Mouse (Mus musculus): ENCODE measurements at regions not wholly inside any gene's neighbourhood (a gene's known extent, or its start where the extent isn't known, plus 50 kb on each side); places are given as distances from the start of the nearest gene placed in this dataset.

DNA sequence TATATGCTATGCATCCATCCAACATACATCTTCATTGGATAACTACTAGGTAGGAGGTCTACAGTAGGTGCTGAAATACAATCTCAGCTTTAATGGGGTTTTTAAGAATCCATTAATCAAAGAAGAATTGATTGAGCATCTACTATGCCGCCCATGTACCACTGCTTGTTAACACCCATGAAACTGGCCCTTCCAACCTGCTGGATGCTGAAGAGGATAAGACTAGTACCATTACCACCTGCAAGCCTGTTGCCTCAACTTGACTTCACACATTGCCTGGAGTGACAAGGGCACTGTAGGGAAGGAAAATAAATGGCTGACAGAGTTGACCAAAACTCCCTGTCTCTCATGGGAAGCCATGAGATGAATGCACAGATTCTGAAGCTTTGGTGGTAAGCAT, 71.4 kb upstream of the Klf9 start:
- Histone ChIP-seq H3K27me3 (ENCODE audit: control insufficient read depth, insufficient read depth, low read length, poor library complexity, severe bottlenecking) (no peaks in the 10 kb centered on the region), H3K36me3 (ENCODE audit: control insufficient read depth, insufficient read depth, low read length, poor library complexity, severe bottlenecking) (no peaks in the 10 kb centered on the region)
- DNase-seq (ENCODE audit: low read depth, low spot score): no peak

DNA sequence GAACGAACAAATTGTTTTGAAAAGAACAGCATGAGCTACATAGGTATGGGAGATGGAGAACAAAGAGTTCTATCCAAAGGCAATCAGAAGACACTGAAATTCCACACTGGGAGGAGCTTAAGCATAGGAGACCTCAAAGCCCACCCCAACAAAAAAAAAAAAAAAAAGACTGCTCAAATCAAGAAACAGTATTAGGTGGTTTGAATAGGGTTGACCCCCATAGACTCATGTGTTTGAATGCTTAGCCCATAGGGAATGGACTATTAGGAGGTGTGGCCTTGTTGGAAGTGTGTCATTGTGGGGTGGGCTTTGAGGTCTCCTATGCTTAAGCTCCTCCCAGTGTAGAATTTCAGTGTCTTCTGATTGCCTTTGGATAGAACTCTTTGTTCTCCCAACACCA, 70.0 kb upstream of the Klf9 start:
- Histone ChIP-seq H3K27me3 (ENCODE audit: control insufficient read depth, insufficient read depth, low read length, poor library complexity, severe bottlenecking) (no peaks in the 10 kb centered on the region), H3K36me3 (ENCODE audit: control insufficient read depth, insufficient read depth, low read length, poor library complexity, severe bottlenecking) (no peaks in the 10 kb centered on the region)
- DNase-seq (ENCODE audit: low read depth, low spot score): no peak

DNA sequence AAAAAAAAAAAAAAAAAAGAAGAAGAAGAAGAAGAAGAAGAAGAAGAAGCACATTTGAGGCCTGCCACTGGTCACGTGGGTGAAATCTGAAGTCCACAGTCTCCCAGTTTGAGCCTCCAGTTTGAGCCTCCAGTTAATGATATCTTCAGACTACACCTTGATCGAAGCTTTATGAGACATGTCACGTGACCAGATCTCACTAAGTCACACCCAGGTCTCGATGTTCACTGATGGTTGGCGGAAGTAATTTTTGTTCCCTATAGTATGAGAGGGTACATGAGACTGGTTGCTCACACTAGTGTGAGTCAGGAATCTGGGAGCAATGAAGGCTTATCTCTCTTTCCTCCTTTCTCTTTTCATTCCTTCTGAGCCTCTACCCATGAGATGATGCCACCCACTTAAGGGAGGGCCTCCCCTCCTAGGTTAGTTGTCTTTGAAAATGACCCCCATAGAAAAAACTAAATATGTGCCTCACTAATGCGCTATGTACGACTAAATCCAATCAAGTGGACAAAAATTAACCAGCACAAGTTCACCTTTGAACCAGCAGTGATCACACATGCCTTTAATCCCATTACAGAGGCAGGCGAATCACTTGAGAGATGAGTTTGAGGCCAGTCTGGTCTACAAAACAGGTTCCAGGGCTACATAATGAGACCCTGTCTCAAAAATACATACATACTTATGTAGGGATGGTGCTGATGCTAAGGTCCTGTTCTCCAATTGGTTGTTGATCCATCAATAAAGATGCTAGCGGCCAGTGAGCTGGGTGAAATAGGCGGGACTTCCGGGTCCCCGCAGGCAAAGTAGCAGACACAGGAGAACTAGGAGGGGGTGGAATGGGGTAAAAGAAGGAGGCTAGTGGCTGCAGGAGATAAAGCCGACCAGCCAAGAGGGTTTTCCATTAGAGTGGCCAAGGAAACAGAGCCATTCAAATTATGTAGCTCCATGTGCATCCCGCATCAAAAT, 66.1 kb upstream of the Klf9 start:
- no peaks in the 10 kb centered on the region for H3K36me3 ChIP-seq (ENCODE audit: control insufficient read depth, insufficient read depth, low read length, poor library complexity, severe bottlenecking)
- DNase-seq (ENCODE audit: low read depth, low spot score): no peak

DNA sequence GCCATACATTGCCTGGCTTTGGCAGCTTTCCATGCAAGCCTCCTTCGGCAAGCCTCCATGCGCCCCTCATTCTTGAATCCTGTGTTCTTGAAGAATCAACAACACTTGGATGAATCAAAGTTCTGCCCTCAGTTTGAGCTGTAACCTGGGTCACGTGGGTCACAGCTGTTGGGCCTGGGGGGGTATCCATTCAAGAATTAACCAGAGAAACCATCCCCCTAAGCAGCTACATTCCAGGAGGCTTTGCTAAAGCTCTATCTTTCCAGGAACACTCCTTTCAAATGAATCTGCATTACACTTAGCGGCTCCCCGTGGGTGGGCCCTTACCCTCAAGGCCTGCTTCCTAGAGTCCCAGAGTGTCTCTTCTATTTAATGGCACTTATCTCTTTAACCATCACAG, 65.2 kb upstream of the Klf9 start:
- H3K36me3 ChIP-seq (ENCODE audit: control insufficient read depth, insufficient read depth, low read length, poor library complexity, severe bottlenecking): no peaks in the 10 kb centered on the region
- no peak for DNase-seq (ENCODE audit: low read depth, low spot score)
- no peaks in the 10 kb centered on the region for H3K27me3 ChIP-seq (ENCODE audit: control insufficient read depth, insufficient read depth, low read length, poor library complexity, severe bottlenecking)

More for the DNA sequence above, 66.1 kb upstream of the Klf9 start:
- H3K27me3 ChIP-seq (ENCODE audit: control insufficient read depth, insufficient read depth, low read length, poor library complexity, severe bottlenecking): no peaks in the 10 kb centered on the region

DNA sequence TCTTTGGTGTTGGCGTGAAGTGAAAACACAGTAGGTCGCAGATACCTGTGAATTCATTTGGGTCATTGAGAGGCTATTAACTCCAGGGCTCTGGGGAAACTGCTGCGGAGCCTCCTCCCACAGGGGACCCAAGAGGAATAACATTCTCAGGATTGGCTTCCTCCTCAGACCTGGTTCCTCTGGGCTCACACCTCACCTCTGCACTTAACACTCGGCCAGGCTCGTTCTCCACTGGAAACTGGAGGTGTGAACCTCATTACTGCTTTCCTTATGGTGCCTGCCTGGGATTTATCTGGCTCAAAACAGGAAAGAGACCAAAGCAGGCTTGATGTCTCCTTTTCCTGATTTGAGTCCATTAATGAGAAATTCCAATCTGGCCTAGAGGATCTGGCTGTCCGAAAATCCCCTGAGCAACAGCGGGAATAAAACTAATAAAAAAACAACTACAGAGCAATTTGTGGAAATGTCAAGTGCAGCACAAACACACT, 55.8 kb upstream of the Klf9 start:
- Histone ChIP-seq H3K27me3 (ENCODE audit: control insufficient read depth, insufficient read depth, low read length, poor library complexity, severe bottlenecking) (no peaks in the 10 kb centered on the region), H3K36me3 (ENCODE audit: control insufficient read depth, insufficient read depth, low read length, poor library complexity, severe bottlenecking) (no peaks in the 10 kb centered on the region)
- no peak for DNase-seq (ENCODE audit: low read depth, low spot score)

DNA sequence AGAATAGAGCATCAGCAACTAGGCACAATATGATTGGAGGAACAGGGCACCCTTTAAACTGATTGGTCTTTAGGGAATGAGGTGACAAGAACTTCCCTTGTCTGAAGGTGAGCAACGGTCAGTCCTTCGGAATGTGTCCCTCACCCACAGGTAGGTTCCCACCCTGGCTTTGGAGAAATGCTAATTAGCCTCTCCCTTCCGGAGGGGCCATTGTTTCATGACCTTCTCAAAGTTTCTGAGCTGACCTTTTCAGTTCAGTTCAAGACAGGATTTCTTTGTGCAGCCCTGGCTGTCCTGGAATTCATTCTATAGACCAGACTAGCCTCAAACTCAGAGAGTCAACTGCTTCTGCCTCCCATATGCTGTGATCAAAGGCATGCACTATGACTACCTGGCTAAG, 53.5 kb upstream of the Klf9 start:
- Histone ChIP-seq H3K27me3 (ENCODE audit: control insufficient read depth, insufficient read depth, low read length, poor library complexity, severe bottlenecking) (no peaks in the 10 kb centered on the region), H3K36me3 (ENCODE audit: control insufficient read depth, insufficient read depth, low read length, poor library complexity, severe bottlenecking) (no peaks in the 10 kb centered on the region)
- no peak for DNase-seq (ENCODE audit: low read depth, low spot score)

DNA sequence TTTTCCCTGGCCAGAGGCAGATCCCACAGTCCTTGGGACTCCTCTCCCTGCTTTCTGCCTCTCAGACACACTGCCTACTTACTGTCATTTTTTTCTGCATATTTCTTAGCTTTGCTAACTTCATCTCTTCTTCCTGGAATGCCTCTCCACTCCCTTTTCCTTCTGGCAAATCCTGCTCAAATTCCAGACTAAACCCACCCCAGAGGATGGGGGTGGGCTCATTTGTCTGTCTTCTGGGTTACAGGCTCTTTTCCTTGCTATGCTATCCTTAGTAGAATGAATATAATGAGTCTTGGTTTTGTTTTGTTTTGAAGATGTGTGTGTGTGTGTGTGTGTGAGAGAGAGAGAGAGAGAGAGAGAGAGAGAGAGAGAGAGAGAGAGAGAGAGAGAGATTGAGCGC, 51.9 kb upstream of the Klf9 start:
- no peak for DNase-seq (ENCODE audit: low read depth, low spot score)
- Histone ChIP-seq H3K36me3 (ENCODE audit: control insufficient read depth, insufficient read depth, low read length, poor library complexity, severe bottlenecking) (no peaks in the 10 kb centered on the region), H3K27me3 (ENCODE audit: control insufficient read depth, insufficient read depth, low read length, poor library complexity, severe bottlenecking) (no peaks in the 10 kb centered on the region)

DNA sequence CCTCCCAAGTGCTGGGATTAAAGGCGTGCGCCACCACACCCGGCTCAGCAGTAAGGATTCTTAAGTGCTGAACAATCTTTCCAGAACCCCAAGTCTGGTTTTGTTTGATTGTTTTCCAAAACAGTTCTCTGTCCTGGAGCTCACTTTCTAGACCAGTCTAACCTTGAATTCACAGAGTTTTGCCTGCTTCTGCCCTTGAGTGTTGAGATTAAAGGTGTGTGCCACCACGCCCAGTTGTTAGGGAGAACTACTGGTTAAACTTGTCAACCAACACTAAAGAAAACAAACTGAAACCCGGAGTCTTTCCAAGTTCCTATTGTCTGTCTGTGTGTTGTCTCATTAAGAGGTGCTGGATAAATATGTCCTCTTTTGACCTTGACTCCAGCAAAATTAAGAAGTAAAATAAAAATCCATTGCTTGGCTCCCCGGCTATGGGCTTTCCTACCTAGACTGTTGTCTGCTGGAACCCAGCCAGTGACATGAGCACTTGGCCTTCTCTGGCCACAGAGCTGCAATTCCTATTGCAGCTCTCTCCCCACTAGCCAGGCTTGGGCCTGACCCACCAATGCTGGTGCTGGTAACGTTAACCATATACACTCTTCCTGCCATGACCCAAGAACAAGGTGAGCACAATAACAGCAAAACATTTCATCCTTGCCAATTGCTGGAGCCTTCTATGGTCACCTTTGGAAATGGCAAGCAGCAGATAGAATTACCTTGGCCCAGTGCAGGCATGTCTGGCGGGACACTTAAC, 51.1 kb upstream of the Klf9 start:
- DNase-seq (ENCODE audit: low read depth, low spot score): no peak
- Histone ChIP-seq H3K27me3 (ENCODE audit: control insufficient read depth, insufficient read depth, low read length, poor library complexity, severe bottlenecking) (no peaks in the 10 kb centered on the region), H3K36me3 (ENCODE audit: control insufficient read depth, insufficient read depth, low read length, poor library complexity, severe bottlenecking) (no peaks in the 10 kb centered on the region)
